Mouse (Mus musculus): ENCODE measurements at regions not wholly inside any gene's neighbourhood (a gene's known extent, or its start where the extent isn't known, plus 50 kb on each side); places are given as distances from the start of the nearest gene placed in this dataset.

DNA sequence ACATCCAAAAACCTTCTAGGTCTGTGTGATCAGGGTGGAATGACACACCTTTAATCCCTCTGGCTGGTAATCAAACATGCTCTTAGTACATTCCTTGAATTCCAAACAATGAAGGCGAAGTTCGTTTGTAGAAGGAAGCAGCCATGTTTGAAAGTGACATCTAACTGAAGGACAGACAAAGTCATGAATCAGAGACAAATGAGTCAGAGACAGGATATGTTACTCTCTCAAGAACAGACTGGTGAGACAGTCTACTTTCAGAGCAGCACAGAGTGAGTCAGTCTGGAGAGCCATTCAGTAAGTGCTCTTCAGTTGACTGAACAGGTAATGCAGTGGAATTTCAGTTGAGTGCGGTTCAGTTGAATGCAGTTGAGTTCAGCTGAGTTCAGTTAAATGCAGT is 150.4 kb downstream of the Cpe start:
- no peak for DNase-seq (ENCODE audit: low spot score)

DNA sequence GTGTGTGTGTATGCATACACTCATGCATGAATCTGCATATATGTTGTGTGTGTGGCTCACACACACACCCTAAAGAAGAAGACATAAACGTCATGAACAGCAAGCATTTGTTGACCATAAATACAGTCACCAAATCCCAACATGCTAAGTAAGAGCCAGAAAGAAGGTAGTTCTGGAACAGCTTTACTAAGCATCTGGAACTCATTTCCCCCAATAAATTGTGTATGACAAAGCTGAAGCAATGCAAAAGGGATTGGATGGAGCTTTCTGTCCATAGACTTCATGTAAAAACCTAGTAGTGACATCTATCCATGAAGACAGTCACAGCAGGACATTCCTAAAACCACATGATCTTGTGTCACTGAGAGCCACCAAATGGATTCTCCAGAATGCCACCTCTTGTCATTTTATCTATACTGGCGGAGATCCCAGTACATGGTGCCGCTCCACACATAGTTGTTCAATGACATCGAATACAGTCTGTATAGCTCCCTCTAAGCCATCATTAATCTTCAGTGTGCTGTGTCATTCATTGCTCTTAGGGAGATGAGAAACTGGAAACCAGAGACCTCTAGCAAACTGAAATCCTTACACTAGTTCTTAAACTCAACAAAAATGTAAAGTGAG is 152.9 kb downstream of the Cpe start:
- DNase-seq (ENCODE audit: low spot score): no peak

DNA sequence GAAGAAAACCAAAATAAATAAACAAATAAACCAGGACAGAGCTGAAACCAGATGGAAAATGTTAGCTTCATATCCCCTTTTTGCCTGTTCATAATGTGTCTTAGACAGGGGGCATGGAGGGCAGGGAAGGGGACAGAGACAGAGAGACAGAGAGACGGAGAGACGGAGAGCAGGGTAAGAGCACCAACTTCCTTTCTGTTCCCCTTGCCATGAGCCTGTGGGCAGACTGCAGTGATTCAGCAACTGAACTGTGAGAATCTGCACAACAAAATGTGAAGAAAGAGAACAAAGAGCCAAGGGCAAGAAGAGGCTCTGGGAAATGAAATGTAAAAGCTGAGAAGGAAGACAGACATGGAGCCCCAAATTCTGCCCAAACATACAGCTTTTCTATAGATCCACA is 161.1 kb downstream of the Cpe start:
- no peak for DNase-seq (ENCODE audit: low spot score)

DNA sequence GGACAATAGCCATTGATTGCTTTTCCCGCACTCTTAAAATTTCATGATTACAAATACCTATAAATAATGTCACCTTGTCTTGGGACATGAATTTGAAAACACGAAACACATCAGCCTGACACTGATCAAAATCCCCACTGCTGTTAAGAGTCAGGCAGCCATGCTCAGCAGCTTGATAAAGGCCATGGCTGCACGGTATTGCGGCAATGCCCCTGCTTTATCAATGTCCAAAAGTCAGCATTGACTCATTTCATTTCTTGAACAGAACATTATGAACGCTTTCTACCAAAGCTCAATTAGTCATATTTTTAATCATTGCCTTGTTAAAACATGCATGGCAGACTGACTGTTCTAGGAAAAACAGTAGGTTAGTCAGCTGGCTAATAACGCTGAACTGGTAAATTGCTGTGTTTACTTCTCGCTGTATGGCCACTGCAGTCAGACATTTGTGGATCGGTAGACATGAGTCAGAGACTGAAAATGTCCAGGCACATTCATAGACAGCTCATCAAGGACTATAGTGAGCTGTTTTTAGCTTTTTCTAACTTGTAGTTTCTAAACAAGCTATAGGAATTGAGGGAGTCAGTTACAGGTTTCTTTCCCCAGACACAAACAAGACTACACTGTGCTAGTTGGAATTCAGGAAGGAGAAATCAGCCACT is 170.3 kb downstream of the Cpe start:
- no peak for DNase-seq (ENCODE audit: low spot score)

DNA sequence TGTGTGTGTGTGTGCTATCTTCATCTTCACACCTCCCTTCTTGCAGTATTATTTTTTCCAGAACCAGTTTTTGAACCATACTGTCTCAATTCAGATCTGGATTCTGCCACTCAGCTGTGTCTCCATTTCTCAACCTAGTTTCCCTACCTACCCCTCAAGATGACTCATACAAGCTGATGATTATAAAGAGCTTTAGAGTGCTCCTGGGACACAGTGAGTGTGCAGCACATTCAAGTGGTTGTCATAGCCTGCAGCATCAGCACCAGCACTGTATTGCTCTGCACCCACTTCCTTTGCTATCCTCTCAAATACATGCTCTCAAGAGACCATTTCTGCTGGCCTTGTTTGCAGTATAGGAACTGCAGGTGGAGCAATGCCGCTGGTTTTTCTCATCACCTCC is 173.2 kb downstream of the Cpe start:
- peak; percentile 5 for DNase-seq (ENCODE audit: low spot score)

DNA sequence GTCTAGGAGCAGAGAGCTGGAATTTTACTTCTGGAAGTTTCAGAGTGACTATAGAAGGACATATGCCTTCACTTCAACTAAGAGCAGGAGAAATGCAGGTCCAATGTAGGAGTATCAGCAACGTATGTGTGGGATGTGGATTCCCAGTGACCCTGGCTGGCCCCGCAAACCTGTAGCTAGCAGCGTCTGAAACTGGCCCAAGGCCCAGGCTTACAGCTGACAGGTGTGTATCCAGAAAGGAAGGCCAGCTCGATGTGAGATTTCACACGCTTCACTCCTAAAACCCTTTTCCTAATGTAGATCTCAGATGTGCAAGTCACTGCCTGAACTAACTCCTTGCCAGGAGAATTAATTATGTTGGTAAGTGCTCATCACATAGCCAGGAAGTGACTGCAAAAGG is 176.9 kb downstream of the Cpe start:
- DNase-seq (ENCODE audit: low spot score): no peak

DNA sequence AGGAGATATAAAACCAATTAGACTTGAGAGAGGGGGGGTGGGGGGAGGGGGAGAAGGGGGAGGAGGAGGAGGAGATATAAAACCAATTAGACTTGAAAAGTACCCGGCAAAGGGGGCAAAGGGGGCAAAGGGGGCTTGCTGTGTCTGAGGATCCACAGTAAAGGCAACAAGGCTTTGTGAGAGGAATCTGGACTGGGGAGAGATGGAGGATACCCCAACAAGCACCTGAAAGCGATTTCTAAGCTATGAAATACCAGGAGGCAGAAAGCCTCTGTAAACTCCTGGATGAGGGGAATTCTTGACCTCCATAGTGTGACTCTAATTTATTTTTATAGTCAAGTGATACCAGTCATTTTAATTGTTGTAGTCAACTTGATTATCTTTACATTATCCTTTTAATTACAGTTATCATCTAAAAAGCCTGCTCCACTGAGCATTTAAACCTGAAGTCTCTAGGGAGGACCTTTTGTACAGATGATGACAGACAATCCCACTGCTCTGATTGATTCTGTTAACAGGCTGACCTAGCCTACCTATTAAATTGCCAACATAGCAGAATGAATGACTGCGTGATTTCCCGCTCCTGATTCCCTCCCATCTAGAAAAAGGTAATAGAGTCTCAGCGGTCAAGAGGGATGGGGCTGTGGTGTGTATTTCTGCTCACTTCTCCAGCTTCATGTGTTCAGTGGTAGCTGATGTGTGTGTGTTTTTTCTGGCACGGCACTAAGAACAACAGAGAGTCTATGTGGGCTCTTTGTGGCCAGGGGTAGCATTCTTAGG is 195.4 kb downstream of the Cpe start:
- DNase-seq (ENCODE audit: low spot score): no peak

DNA sequence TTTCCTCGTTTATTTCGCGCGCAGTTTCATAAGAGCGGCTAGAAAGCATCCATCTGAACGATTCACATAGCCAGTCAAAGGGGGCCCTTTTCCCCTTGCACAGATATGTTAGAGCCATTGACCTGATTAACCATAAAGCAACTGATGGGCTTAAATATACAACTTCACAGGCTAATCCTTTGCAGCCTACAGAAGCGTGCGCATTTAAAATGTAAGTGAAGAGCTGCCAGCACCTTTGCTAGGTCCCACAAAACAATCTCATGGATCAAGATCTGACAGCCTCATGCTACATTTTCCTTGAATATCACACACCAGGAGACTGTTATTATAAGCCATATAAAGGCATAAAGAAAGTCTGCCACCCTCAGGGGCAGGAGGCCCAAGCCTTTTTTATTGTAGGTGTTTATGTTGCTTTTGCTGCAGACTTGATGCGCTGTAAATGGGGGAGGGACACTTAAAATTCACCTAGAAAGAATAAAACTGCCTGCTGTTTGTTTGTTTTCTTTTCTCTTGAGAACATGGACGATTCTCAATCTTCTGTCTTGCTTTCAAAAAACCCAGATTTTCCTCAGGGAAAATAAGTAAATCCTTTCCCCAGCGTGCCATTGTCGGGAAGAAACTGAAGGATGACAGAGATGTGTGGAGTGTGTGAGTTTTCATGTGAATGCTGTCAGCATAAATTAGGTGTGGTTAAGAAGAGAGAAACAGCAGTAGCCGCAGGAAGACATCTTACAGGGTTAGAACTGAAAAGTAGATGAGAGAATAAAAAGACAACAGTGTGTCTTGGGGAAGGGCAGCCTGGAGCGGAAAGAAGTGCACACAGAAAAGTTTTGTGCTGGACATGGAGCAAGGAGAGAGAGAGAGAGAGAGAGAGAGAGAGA is 196.3 kb downstream of the Cpe start:
- DNase-seq (ENCODE audit: low spot score): no peak

DNA sequence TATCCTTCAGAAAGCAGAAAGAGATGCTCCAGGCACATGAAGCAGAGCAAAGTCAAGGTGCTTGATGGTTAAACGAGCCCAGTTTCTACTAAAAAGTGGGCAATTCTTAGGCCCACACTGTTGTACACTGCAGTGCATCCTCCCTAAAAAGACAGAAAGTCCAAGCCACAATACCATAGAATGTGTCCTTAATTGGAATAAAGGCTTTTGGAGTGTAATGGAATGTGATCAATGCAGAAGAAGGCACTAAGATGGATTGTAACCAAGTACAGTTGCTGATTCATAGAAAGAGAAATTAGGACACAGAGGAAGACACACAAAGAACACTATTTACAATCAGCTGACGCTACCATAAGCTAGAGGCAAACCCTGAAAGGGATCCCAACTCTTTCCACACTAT is 201.3 kb downstream of the Cpe start:
- DNase-seq (ENCODE audit: low spot score): no peak

DNA sequence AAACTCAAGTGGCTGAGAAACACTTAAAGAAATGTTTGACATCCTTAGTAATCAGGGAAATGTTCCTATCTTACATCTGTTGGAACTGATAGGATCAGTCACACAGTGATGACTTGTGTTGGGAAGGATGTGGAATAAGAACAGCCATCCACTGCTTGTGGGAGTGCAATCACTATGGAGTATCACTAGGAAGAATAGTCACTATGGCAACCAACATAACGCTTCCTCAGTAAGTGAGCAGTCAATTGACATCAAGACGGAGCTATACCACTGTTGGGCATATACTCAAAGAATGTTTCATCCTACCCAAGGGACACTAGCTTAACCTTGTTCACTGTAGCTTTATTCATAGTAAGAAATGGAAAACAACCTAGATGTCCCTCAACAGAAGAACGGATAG is 204.8 kb downstream of the Cpe start:
- DNase-seq (ENCODE audit: low spot score): no peak

DNA sequence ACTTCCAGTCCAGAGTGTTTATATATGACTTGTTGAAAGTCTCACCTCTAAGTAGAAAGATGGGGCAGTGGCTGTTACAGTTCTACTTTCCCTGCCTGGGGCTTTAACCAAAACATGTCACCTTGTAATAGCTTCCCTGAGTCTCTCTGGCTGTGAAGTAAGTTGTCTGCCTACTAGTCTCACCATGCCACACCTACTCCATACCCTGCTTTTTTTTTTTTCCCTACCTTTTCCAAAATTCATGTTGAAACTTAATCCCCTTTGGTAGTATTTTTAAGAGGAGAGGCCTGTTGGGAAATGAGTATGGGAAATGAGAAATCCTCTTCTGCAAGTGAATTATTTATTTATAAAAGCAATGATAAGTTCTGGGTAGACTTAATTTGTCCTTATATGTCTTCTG is 219.6 kb downstream of the Cpe start:
- DNase-seq (ENCODE audit: low spot score): no peak

DNA sequence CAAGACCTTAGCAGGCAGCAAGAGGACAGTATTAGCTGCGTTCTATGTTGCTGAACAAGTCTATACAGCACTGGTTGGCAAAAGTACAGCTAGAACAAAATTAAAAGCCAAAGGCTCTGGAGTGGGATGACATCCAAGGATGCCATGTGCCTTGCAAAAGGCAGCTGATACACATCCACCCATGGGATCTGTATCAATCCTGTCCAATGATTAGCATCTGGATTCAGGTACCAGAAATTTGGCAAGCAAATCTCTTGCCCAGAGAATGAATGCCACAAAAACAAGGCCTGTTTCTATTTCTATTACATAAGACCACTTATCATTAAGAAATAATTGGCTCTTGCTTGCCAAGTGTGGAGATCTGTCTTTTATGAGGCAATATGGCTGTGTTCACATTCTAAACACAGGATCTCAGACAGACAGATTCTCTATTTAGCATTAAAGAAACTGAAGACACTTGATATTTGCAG is 220.0 kb downstream of the Cpe start:
- no peak for DNase-seq (ENCODE audit: low spot score)

DNA sequence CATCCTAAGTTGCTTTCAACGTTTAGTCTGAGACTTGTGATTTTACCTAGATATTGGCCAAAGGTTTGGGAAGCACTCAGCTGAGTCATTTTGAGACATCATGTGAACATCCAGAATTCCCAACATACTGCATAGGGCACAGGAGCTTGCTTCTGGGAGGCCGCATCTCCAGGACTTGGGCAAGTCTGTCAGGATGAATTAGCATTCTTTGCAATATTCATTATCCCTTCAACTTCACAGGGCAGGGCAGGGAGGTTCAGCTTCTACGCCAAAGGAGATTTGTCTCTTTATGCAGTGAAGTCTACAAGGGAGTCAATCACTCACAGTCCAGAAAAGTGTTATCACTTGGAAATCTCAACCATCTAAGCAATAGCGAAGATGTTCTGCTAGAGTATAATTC is 231.7 kb downstream of the Cpe start:
- no peak for DNase-seq (ENCODE audit: low spot score)

DNA sequence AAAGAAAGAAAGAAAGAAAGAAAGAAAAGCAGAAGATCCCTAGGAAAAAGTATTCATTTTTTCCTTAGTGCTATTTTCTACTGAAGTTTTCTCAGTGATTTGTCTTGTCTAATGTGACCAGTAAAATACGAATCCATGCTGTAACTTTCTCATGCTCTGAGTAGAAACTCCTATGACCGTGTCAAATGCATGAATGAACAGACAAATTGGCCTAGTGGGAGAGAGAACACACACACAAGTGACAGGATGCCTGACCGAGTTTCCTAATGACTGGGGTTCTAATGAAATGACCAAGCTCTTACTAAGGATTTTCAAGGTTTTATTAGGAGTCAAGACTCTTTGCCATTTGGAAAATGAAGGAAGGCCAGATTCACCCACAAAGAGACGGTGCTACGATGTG is 235.9 kb downstream of the Cpe start:
- no peak for DNase-seq (ENCODE audit: low spot score)

DNA sequence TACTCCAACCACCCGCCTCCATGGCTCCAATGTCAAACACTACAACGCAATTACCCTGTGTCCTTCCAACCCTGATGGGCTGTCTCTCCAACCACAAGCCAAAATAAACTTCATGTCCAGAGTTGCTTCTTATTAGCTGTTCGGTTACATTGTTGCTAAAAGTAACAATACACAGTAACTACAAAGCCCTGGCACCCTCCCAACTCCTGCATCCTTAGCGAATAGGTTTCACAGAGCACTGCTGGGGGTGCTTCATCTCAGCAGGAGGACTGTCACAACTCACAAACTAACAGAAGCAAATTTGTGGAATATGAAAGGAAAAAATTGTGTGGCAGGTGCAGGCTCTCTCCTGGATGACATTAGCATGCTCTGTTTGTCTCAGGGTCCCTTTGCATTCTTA is 238.1 kb downstream of the Cpe start:
- DNase-seq (ENCODE audit: low spot score): no peak

DNA sequence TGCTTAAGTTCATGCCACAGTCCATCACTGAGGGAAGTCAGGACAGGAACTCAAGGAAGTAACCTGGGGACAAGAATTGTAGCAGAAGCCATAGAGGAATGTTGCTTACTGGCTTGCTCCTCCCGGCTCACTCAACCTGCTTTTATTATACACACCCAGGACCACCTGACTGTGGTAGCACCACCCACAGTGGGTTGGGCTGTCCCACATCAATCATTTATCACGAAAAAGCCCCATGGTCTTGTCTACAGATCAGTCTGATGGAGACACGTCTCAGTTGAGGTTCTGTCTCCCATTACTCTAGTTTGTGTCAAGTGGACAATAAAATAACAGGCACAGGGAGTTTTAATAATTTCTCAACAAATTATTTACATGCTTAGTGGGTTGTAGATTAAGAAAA is 239.3 kb upstream of the Tll1 start:
- no peak for DNase-seq (ENCODE audit: low spot score)

DNA sequence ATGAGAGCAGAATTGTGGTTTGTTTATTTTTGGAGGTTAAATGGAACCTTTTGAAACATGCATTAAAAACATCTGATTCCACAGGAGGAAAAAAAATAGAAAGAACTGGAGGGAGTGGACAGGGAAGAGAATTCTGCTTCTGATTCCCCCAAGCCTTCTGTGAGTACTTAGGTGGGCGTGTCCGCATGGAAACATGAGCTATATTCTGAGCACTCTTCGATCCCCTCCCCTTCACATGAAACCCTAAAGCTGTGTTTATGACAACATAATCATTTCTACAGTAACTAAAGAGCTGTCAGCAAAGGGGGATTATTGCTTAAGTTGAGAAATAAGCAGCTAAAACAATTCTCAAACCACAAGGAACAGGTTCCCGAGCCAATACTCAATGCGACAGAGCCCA is 238.4 kb upstream of the Tll1 start:
- no peak for DNase-seq (ENCODE audit: low spot score)

DNA sequence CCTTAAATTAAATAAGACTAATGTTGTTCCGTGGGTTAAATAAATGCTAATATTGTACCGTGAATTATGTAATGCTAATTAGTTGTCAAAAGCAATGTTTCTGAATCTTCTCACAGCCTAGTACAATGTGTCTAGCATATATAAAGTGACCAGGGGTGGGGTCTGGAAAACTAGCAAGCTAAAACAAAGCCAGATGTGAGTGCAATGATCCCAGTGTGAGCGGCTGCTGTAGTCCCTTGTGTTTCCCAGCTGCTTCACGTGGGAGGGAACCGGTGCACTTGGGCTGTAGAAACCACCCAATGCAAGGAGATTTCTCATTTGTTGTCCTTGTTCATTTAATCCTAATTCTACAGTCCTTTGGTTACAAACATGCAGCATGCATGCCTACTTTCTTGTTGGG is 232.4 kb upstream of the Tll1 start:
- DNase-seq (ENCODE audit: low spot score): no peak

DNA sequence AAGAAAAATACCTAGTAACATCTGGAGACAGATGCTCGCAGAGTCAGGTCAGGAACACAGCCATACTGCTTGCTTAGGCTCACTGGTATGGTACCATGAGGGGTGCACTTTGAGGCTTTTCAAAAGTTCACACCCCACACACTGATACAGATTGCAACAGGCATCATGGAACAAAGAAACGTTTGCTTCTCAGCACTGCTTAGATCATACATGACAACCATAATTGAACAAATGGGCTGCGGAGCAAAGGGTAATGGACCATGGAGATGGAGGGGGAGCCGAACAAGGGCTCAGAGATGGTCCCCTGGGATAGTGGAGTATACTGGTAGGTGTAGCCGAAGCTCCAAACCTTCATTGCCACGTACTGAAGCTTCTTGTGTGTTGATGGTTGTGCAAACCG is 228.6 kb upstream of the Tll1 start:
- DNase-seq (ENCODE audit: low spot score): no peak

DNA sequence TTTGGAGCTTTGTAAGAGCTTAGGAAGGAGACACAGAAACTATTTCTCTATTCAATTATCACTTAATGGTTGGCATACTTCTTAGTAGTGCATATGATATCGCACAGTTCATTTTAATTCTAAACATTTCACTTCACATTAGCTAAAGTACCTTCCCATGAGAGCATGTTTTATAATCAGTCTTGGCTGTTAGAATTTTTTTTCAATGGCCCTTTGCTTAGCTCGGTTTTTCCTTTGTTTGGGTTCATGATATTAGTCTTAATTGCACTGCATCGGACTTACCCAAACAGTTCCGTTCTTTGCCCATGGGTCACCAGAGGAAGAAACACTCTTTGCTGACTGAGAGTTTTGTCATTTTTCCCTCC is 216.8 kb upstream of the Tll1 start:
- no peak for DNase-seq (ENCODE audit: low spot score)

DNA sequence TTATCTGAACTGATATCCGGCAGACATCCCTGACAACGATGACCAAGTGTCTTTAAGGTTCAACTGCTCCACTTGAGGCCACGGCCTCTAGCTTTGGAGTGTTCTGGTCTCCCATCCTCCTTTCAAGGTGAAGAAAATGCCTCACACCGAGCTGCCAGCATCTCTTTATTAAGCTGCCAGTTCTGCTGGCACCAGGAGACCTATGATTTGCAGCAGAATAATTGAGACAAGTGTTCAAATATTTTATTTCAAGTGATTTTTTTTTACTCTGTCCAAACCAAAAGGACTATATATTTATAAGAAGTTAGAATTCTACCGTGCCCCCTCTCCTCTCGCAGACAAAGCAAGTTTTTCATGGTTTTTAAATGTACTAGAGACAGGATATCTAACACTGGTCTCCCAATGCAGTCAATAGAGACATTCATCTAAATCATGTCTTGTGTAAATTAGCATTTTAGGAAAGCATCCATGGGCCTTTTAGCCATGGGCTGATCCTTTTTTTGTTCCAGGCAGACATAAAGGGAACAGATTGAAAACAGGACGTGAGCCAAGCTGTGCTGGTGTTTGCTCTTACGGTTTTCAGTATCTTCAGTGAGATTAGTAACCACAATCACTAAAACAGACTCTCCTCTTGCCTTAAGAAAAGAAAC is 216.3 kb upstream of the Tll1 start:
- DNase-seq (ENCODE audit: low spot score): no peak

Measured in left cerebral cortex, adult 11 months (tissue).